Mouse (Mus musculus) heart, embryonic 16.5 days (tissue): ENCODE data around the gene Reep3. TPM values are rescaled to one million over a fixed set of nuclear protein-coding genes. Genes with fewer than 3 reads are reported as not detected.

Experiments used
- ATAC-seq: fragments of 200-750 bp; cut with Nextera tagmentation; replicated peaks from 2 replicates; pipeline ENCODE4 v1.8.0; 2017; ENCODE audit warnings: moderate number of reproducible peaks; ENCODE audit not compliant: insufficient read depth, low FRiP score; ENCODE audit errors: extremely low read depth
- H3K27ac ChIP-seq: fragments of 300-500 bp; sonication (generic); 2 replicates; pipeline ENCODE4 v1.5.1; 2014; ENCODE audit warnings: mild to moderate bottlenecking, low read length, control low read depth, moderate library complexity
- H3K27me3 ChIP-seq: fragments of 300-500 bp; sonication (generic); 2 replicates; pipeline ENCODE4 v1.6.1; 2014; ENCODE audit warnings: low read length, mixed read lengths; ENCODE audit not compliant: control insufficient read depth, insufficient read depth
- H3K36me3 ChIP-seq: fragments of 300-500 bp; sonication (generic); 2 replicates; pipeline ENCODE4 v1.6.1; 2014; ENCODE audit not compliant: control insufficient read depth, insufficient read depth
- H3K4me1 ChIP-seq: fragments of 300-500 bp; sonication (generic); 2 replicates; pipeline ENCODE4 v1.6.1; 2014; ENCODE audit warnings: low read length, mixed read lengths; ENCODE audit not compliant: control insufficient read depth, insufficient read depth
- H3K4me2 ChIP-seq: fragments of 300-500 bp; sonication (generic); 2 replicates; pipeline ENCODE4 v1.6.1; 2014; ENCODE audit warnings: low read depth, mild to moderate bottlenecking, control low read depth, low read length
- H3K4me3 ChIP-seq: fragments of 300-500 bp; sonication (generic); 2 replicates; pipeline ENCODE4 v1.5.1; 2014; ENCODE audit warnings: mild to moderate bottlenecking, control low read depth, low read length
- H3K9ac ChIP-seq: fragments of 300-500 bp; sonication (generic); 2 replicates; pipeline ENCODE4 v1.6.1; 2014; ENCODE audit warnings: low read length, control low read depth
- H3K9me3 ChIP-seq: fragments of 300-500 bp; sonication (generic); replicated peaks from 2 replicates; pipeline ENCODE4 v1.6.1; 2016; ENCODE audit warnings: low read length; ENCODE audit not compliant: control insufficient read depth
- WGBS: fragments of 180-500 bp; shearing (Covaris S2); extraction: QIAGEN DNeasy Blood & Tissue Kit; methylation state at CpG from one replicate; pipeline ENCODE4 v1.1.7; 2014; 5-methylcytosine and 5-hydroxymethylcytosine counted together
- polyA plus RNA-seq: library from polyadenylated mRNA; unstranded; fragments of >200 nt; fragmentation: Nextera tagmentation; extraction: Ambion mirVana; gene quantifications from 2 replicates; pipeline ENCODE4 v1.2.1, GENCODE M21; 2015

The Reep3 gene
- polyA plus RNA-seq, 1 experiment from 2014 or later = 29.7 TPM

- Histone ChIP-seq H3K27me3 (no peaks in the 10 kb centered on the region), H3K36me3 (no peaks in the 10 kb centered on the region), H3K4me2 (peak overlapping the region; percentile 21; the same call in 1 of the 2 replicates), H3K9me3 (no peaks in the 10 kb centered on the region), H3K27ac (peak overlapping the region; percentile 72), H3K4me1 (peaks cover 28% of the 10 kb centered on the region), H3K9ac (no peak overlapping the region; the same call in 1 of the 2 replicates), H3K4me3 (no peak overlapping the region)
- ATAC-seq = peak; percentile 57
- WGBS = 61% methylated on average over 18 of the region's 18 CpGs
Measured at GRCm38 (mm10) chr10:67081206-67082007, 15.3 kb downstream of the Reep3 start.

- H3K27me3 ChIP-seq = no peaks in the 10 kb centered on the region
- H3K4me3 ChIP-seq = no peak overlapping the region
- H3K27ac ChIP-seq = peak overlapping the region; percentile 57
- no peaks in the 10 kb centered on the region for H3K9me3 ChIP-seq
- peaks cover 28% of the 10 kb centered on the region for H3K4me1 ChIP-seq
- no peak overlapping the region for H3K9ac ChIP-seq
- 51% methylated on average over 4 of the region's 4 CpGs for WGBS
- H3K36me3 ChIP-seq = no peaks in the 10 kb centered on the region
- H3K4me2 ChIP-seq = no peak overlapping the region
- ATAC-seq = no peak
Measured at GRCm38 (mm10) chr10:67079030-67079429, 17.7 kb downstream of the Reep3 start.

- no peak for ATAC-seq
- 68% methylated on average over 21 of the region's 21 CpGs for WGBS
- no peak overlapping the region for H3K9ac ChIP-seq
- H3K27me3 ChIP-seq = no peaks in the 10 kb centered on the region
- H3K4me2 ChIP-seq = no peak overlapping the region
- no peak overlapping the region for H3K4me3 ChIP-seq
- H3K36me3 ChIP-seq = no peaks in the 10 kb centered on the region
- peaks cover 24% of the 10 kb centered on the region for H3K4me1 ChIP-seq
- no peaks in the 10 kb centered on the region for H3K9me3 ChIP-seq
- no peak overlapping the region for H3K27ac ChIP-seq
Measured at GRCm38 (mm10) chr10:67075931-67076878, 20.5 kb downstream of the Reep3 start.

- Histone ChIP-seq H3K36me3 (no peaks in the 10 kb centered on the region), H3K4me1 (peaks cover 16% of the 10 kb centered on the region), H3K27ac (no peak overlapping the region), H3K9me3 (no peaks in the 10 kb centered on the region), H3K27me3 (no peaks in the 10 kb centered on the region), H3K4me3 (no peak overlapping the region), H3K9ac (no peak overlapping the region), H3K4me2 (no peak overlapping the region)
- ATAC-seq = no peak
- WGBS = 97% methylated on average over 8 of the region's 8 CpGs
Measured at GRCm38 (mm10) chr10:67073577-67073976, 23.2 kb downstream of the Reep3 start.

GRCm38 (mm10) chr10:67072600-67072999 lies 24.1 kb downstream of the Reep3 start:
- WGBS = 81% methylated on average over 4 of the region's 4 CpGs
- Histone ChIP-seq H3K4me3 (no peak overlapping the region), H3K9me3 (no peaks in the 10 kb centered on the region), H3K4me1 (peaks cover 15% of the 10 kb centered on the region), H3K27ac (no peak overlapping the region), H3K27me3 (no peaks in the 10 kb centered on the region), H3K36me3 (no peaks in the 10 kb centered on the region), H3K9ac (no peak overlapping the region), H3K4me2 (no peak overlapping the region)
- ATAC-seq = no peak

GRCm38 (mm10) chr10:67071884-67072283 lies 24.9 kb downstream of the Reep3 start:
- H3K9me3 ChIP-seq = no peaks in the 10 kb centered on the region
- peaks cover 15% of the 10 kb centered on the region for H3K4me1 ChIP-seq
- H3K27me3 ChIP-seq = no peaks in the 10 kb centered on the region
- H3K4me3 ChIP-seq = no peak overlapping the region
- WGBS = 62% methylated on average over 5 of the region's 5 CpGs
- H3K9ac ChIP-seq = no peak overlapping the region
- H3K36me3 ChIP-seq = no peaks in the 10 kb centered on the region
- ATAC-seq = no peak
- H3K4me2 ChIP-seq = no peak overlapping the region
- H3K27ac ChIP-seq = no peak overlapping the region

- no peak for ATAC-seq
Measured at GRCm38 (mm10) chr10:67071389-67071788, 25.4 kb downstream of the Reep3 start.

GRCm38 (mm10) chr10:67069013-67069412 lies 27.7 kb downstream of the Reep3 start:
- Histone ChIP-seq H3K9me3 (no peaks in the 10 kb centered on the region), H3K27ac (no peak overlapping the region), H3K4me1 (peaks cover 22% of the 10 kb centered on the region), H3K9ac (no peak overlapping the region), H3K4me2 (no peak overlapping the region), H3K36me3 (no peaks in the 10 kb centered on the region), H3K27me3 (no peaks in the 10 kb centered on the region), H3K4me3 (no peak overlapping the region)
- WGBS = 68% methylated on average over 10 of the region's 10 CpGs
- no peak; the same call in 1 of the 2 replicates for ATAC-seq

More at GRCm38 (mm10) chr10:67071389-67071788, 25.4 kb downstream of the Reep3 start:
- H3K9ac ChIP-seq = no peak overlapping the region
- H3K4me1 ChIP-seq = peaks cover 12% of the 10 kb centered on the region
- no peak overlapping the region for H3K4me3 ChIP-seq
- no peaks in the 10 kb centered on the region for H3K27me3 ChIP-seq
- no peak overlapping the region for H3K4me2 ChIP-seq
- no peaks in the 10 kb centered on the region for H3K36me3 ChIP-seq
- no peaks in the 10 kb centered on the region for H3K9me3 ChIP-seq
- H3K27ac ChIP-seq = no peak overlapping the region
- WGBS = 58% methylated on average over 4 of the region's 4 CpGs

- Histone ChIP-seq H3K4me1 (peaks cover 23% of the 10 kb centered on the region), H3K4me3 (no peak overlapping the region), H3K27ac (no peak overlapping the region), H3K9me3 (no peaks in the 10 kb centered on the region), H3K9ac (no peak overlapping the region), H3K36me3 (no peaks in the 10 kb centered on the region), H3K4me2 (no peak overlapping the region), H3K27me3 (no peaks in the 10 kb centered on the region)
- no peak for ATAC-seq
- WGBS = 67% methylated on average over 3 of the region's 3 CpGs
Measured at GRCm38 (mm10) chr10:67066421-67066820, 30.3 kb downstream of the Reep3 start.
